Mouse (Mus musculus) embryonic facial prominence, embryonic 12.5 days (tissue): ENCODE measurements around the gene Gas7. TPM values are rescaled to one million over a fixed set of nuclear protein-coding genes. Genes with fewer than 3 reads are reported as not detected.

ENCODE experiments used
- ATAC-seq: fragments of 200-750 bp; cut with Nextera tagmentation; 2 replicates; pipeline ENCODE4 v1.8.0; 2017; ENCODE audit not compliant: insufficient number of reproducible peaks, insufficient read depth, low FRiP score, low TSS enrichment
- H3K27ac ChIP-seq: fragments of 300-500 bp; sonication (generic); 2 replicates; pipeline ENCODE4 v1.5.1; 2016; ENCODE audit warnings: mild to moderate bottlenecking
- H3K27me3 ChIP-seq: fragments of 300-500 bp; sonication (generic); 2 replicates; pipeline ENCODE4 v1.6.1; 2016; ENCODE audit warnings: mild to moderate bottlenecking, moderate library complexity
- H3K36me3 ChIP-seq: fragments of 300-500 bp; sonication (generic); 2 replicates; pipeline ENCODE4 v1.6.1; 2016; ENCODE audit warnings: mild to moderate bottlenecking
- H3K4me1 ChIP-seq: fragments of 300-500 bp; sonication (generic); 2 replicates; pipeline ENCODE4 v1.6.1; 2016
- H3K4me2 ChIP-seq: fragments of 300-500 bp; sonication (generic); replicated peaks from 2 replicates; pipeline ENCODE4 v1.6.1; 2016; ENCODE audit warnings: mild to moderate bottlenecking, moderate library complexity
- H3K4me3 ChIP-seq: fragments of 300-500 bp; sonication (generic); 2 replicates; pipeline ENCODE4 v1.5.1; 2016; ENCODE audit warnings: mild to moderate bottlenecking
- H3K9ac ChIP-seq: fragments of 300-500 bp; sonication (generic); 2 replicates; pipeline ENCODE4 v1.6.1; 2016; ENCODE audit warnings: mild to moderate bottlenecking, moderate library complexity
- H3K9me3 ChIP-seq: fragments of 300-500 bp; sonication (generic); 2 replicates; pipeline ENCODE4 v1.6.1; 2016; ENCODE audit warnings: mild to moderate bottlenecking, moderate library complexity
- WGBS: fragments of 180-500 bp; shearing (Covaris S2); methylation state at CpG from one replicate; pipeline ENCODE4 v1.1.7; 2016; 5-methylcytosine and 5-hydroxymethylcytosine counted together
- polyA plus RNA-seq: library from polyadenylated mRNA; unstranded; fragments of >200 nt; fragmentation: Nextera tagmentation; extraction: Ambion mirVana; gene quantifications from 2 replicates; pipeline ENCODE4 v1.2.1, GENCODE M21; 2016

Gas7 gene
- polyA plus RNA-seq, 1 experiment from 2014 or later, result 5.5 TPM

DNA sequence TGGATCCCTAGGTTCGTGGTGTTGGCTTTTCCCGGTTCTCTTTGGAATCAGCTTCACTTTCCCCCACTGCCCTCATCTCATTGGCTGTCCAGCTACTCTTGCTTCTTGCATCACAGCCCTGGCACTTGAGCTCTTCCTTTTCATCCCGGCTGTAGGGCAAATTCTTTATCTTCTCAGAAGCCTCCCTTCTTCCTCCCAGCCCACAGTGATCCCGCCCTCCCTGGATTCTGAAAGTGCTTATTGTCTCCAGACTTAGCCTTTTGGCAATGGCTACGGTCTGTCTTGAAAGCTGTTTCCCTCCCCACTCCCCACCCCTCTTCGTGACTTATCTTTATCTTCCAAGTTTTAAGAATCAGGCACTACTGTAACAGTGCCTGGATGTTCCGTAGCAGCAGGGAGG is 126.3 kb downstream of the Gas7 start:
- H3K27me3 ChIP-seq, result no peaks in the 10 kb centered on the region
- H3K36me3 ChIP-seq, result no peaks in the 10 kb centered on the region
- WGBS, result 30% methylated on average over 7 of the region's 7 CpGs
- H3K4me1 ChIP-seq, result 0 out of 2 replicates have a peak, but pooled peaks cover 3% of the 10 kb centered on the region
- H3K4me3 ChIP-seq, result no peak overlapping the region
- H3K27ac ChIP-seq, result no peak overlapping the region
- no peak overlapping the region for H3K4me2 ChIP-seq
- no peak for ATAC-seq
- H3K9ac ChIP-seq, result no peak overlapping the region
- H3K9me3 ChIP-seq, result no peaks in the 10 kb centered on the region

DNA sequence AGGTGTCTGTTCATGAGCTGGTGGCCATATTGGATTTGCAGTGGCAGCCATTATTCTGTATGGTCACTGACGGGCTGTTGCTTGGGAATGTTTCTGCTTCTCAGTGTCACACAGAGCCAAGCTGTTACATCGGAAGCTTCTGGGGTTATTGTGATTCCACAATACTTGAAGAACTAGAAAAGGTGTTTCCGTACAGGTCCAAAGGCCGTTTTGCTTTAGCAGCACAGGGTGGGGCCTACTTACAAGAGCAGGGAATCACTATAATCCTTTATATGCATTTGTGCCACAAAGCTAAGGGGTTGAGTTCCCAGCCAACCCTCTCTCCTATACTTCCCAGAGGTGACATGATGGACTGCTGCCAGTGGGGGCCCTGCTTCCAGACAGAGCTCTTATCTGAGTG is 127.3 kb downstream of the Gas7 start:
- ATAC-seq, result no peak
- WGBS, result 92% methylated on average over 4 of the region's 4 CpGs

GRCm38 (mm10) chr11:67585016-67585415 is 129.8 kb downstream of the Gas7 start:
- Histone ChIP-seq H3K9me3 (no peaks in the 10 kb centered on the region), H3K4me1 (peaks cover 3% of the 10 kb centered on the region; the same call in 1 of the 2 replicates), H3K9ac (no peak overlapping the region), H3K36me3 (no peaks in the 10 kb centered on the region), H3K27me3 (no peaks in the 10 kb centered on the region), H3K4me3 (no peak overlapping the region), H3K4me2 (no peak overlapping the region), H3K27ac (no peak overlapping the region)
- no peak for ATAC-seq
- 89% methylated on average over 6 of the region's 6 CpGs for WGBS

More for the DNA sequence above, 127.3 kb downstream of the Gas7 start:
- Histone ChIP-seq H3K9ac (no peak overlapping the region), H3K4me2 (no peak overlapping the region), H3K36me3 (no peaks in the 10 kb centered on the region), H3K27me3 (no peaks in the 10 kb centered on the region), H3K9me3 (no peaks in the 10 kb centered on the region), H3K4me1 (0 out of 2 replicates have a peak, but pooled peaks cover 3% of the 10 kb centered on the region), H3K27ac (no peak overlapping the region), H3K4me3 (no peak overlapping the region)

DNA sequence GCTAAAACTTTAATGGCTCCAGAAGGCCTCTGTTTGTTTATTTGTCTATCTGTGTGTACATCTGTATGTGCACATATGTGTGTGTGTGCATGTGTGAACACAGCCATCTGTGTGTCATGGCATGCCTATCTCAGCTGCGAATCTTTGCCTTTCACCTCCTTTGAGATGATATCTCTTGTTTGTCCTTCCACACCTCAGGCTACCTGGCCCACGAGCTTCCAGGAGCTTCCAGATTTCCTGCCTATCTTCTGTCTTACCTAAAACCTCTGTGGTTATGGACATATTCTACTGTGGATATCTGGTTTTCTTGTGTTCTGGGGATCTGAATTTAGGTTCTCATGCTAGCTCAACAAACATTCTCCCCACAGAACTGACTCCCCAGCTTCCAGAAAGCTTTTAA is 130.4 kb downstream of the Gas7 start:
- Histone ChIP-seq H3K27me3 (no peaks in the 10 kb centered on the region), H3K27ac (peak overlapping the region; percentile 47; the same call in 1 of the 2 replicates), H3K4me2 (no peak overlapping the region), H3K9ac (no peak overlapping the region), H3K4me1 (no peaks in the 10 kb centered on the region; the same call in 1 of the 2 replicates), H3K4me3 (no peak overlapping the region), H3K9me3 (no peaks in the 10 kb centered on the region), H3K36me3 (no peaks in the 10 kb centered on the region)
- WGBS, result 76% methylated on average over 2 of the region's 2 CpGs
- no peak for ATAC-seq

GRCm38 (mm10) chr11:67586231-67586994 is 131.2 kb downstream of the Gas7 start:
- H3K4me3 ChIP-seq, result no peak overlapping the region
- H3K27ac ChIP-seq, result peak overlapping the region; percentile 47; the same call in 1 of the 2 replicates
- no peak overlapping the region for H3K9ac ChIP-seq
- H3K4me2 ChIP-seq, result no peak overlapping the region
- ATAC-seq, result no peak
- no peaks in the 10 kb centered on the region for H3K9me3 ChIP-seq
- WGBS, result 48% methylated on average over 3 of the region's 3 CpGs
- no peaks in the 10 kb centered on the region; the same call in 1 of the 2 replicates for H3K4me1 ChIP-seq
- H3K27me3 ChIP-seq, result no peaks in the 10 kb centered on the region
- no peaks in the 10 kb centered on the region for H3K36me3 ChIP-seq

DNA sequence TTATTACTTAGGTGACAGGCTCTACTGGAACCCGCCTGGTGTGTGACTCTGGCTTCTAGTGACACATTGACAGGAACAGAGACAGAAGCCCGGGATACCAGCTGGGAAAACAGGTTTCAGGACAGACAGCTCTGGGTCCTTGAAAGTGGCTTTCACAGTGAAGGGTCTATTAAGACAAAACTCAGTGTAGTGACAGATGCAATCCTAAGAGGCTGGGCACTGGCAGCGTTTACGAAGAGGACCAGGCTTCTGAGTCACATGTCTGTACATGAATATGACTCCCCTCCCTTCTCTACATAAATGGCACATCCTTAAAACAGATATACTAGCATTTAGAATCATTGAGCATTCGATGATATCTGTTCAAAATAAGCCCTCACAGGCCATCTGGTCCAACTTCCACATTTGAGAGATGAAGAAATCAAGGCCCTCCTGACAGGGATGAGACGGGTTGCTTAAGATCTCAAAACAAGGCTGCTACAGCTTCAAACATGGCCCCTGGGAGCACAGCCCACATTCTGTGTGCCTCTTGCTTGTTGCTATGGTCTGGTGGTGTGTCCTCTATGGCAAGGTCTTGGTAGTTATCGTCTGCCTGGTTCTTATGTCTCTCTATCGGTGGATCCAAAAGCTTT is 133.1 kb downstream of the Gas7 start:
- H3K27me3 ChIP-seq, result no peaks in the 10 kb centered on the region
- WGBS, result 78% methylated on average over 8 of the region's 8 CpGs
- H3K9ac ChIP-seq, result no peak overlapping the region
- no peak overlapping the region for H3K27ac ChIP-seq
- H3K4me2 ChIP-seq, result no peak overlapping the region
- no peak for ATAC-seq
- H3K9me3 ChIP-seq, result no peaks in the 10 kb centered on the region
- H3K4me1 ChIP-seq, result no peaks in the 10 kb centered on the region; the same call in 1 of the 2 replicates
- H3K4me3 ChIP-seq, result no peak overlapping the region
- H3K36me3 ChIP-seq, result no peaks in the 10 kb centered on the region

GRCm38 (mm10) chr11:67588828-67589314 is 133.6 kb downstream of the Gas7 start:
- Histone ChIP-seq H3K27ac (no peak overlapping the region), H3K4me3 (no peak overlapping the region), H3K9ac (no peak overlapping the region), H3K36me3 (no peaks in the 10 kb centered on the region), H3K27me3 (no peaks in the 10 kb centered on the region), H3K4me1 (no peaks in the 10 kb centered on the region; the same call in 1 of the 2 replicates), H3K9me3 (no peaks in the 10 kb centered on the region), H3K4me2 (no peak overlapping the region)
- WGBS, result 41% methylated on average over 9 of the region's 9 CpGs
- no peak for ATAC-seq

GRCm38 (mm10) chr11:67596233-67596632 is 141.0 kb downstream of the Gas7 start:
- H3K27me3 ChIP-seq, result no peaks in the 10 kb centered on the region
- H3K4me3 ChIP-seq, result no peak overlapping the region
- H3K4me1 ChIP-seq, result 0 out of 2 replicates have a peak, but pooled peaks cover 7% of the 10 kb centered on the region
- H3K4me2 ChIP-seq, result no peak overlapping the region
- no peak overlapping the region for H3K9ac ChIP-seq
- H3K27ac ChIP-seq, result no peak overlapping the region
- no peak for ATAC-seq
- H3K9me3 ChIP-seq, result no peaks in the 10 kb centered on the region; the same call in 1 of the 2 replicates
- WGBS, result 64% methylated on average over 6 of the region's 6 CpGs
- no peaks in the 10 kb centered on the region for H3K36me3 ChIP-seq

GRCm38 (mm10) chr11:67596856-67597255 is 141.6 kb downstream of the Gas7 start:
- 84% methylated on average over 6 of the region's 6 CpGs for WGBS
- no peaks in the 10 kb centered on the region for H3K27me3 ChIP-seq
- H3K4me3 ChIP-seq, result no peak overlapping the region
- no peak overlapping the region for H3K27ac ChIP-seq
- no peaks in the 10 kb centered on the region; the same call in 1 of the 2 replicates for H3K9me3 ChIP-seq
- no peak overlapping the region for H3K9ac ChIP-seq
- 0 out of 2 replicates have a peak, but pooled peaks cover 7% of the 10 kb centered on the region for H3K4me1 ChIP-seq
- H3K4me2 ChIP-seq, result no peak overlapping the region
- ATAC-seq, result no peak
- no peaks in the 10 kb centered on the region for H3K36me3 ChIP-seq

DNA sequence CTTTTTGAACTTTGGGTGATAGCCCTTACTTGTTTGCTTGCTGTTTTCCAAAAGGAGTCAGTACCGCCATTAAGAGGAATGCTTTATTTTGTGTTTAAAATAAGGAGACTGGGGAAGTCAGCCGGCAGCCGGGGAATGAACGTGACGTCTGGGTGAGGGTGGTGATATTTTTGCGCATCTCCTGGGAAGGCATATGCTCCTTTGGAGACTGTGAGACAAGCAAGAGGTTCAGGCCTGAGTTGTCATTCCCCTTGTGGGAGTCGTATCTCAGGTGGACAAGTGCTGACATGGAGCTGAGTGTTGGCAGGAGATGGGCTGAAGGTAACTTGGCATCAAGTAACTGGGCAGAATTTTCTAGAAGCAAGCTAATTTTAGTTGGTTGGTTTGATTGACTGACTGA is 142.2 kb downstream of the Gas7 start:
- Histone ChIP-seq H3K4me2 (no peak overlapping the region), H3K9me3 (no peaks in the 10 kb centered on the region; the same call in 1 of the 2 replicates), H3K27ac (no peak overlapping the region), H3K27me3 (no peaks in the 10 kb centered on the region), H3K9ac (no peak overlapping the region), H3K36me3 (no peaks in the 10 kb centered on the region), H3K4me1 (0 out of 2 replicates have a peak, but pooled peaks cover 7% of the 10 kb centered on the region), H3K4me3 (no peak overlapping the region)
- ATAC-seq, result no peak
- 91% methylated on average over 7 of the region's 7 CpGs for WGBS

GRCm38 (mm10) chr11:67599141-67599540 is 143.9 kb downstream of the Gas7 start:
- no peak for ATAC-seq
- Histone ChIP-seq H3K9ac (no peak overlapping the region), H3K27me3 (no peaks in the 10 kb centered on the region), H3K4me2 (no peak overlapping the region), H3K4me3 (no peak overlapping the region), H3K36me3 (no peaks in the 10 kb centered on the region), H3K27ac (no peak overlapping the region), H3K4me1 (0 out of 2 replicates have a peak, but pooled peaks cover 11% of the 10 kb centered on the region), H3K9me3 (no peaks in the 10 kb centered on the region; the same call in 1 of the 2 replicates)
- WGBS, result 32% methylated on average over 1 of the region's 1 CpGs
